Comparison of ENCODE assay signal across 26 mouse cellular contexts in genomic region chr16:23978495-23978894, GRCm38 (mm10). TPM values are rescaled to one million over a fixed set of nuclear protein-coding genes. Genes with fewer than 3 reads are reported as not detected.
DNase-seq lines count a peak whose midpoint lies in the region; ATAC-seq and TF ChIP-seq lines count a peak whose summit lies in the region.
"Had no signal": no experiment of that assay in that cellular context is flagged by ENCODE, and none has a peak within 500 bp of the region (broad histone marks: within the 10 kb centered on the region; RNA-seq: fewer than 3 reads in every experiment).

No protein-coding gene starts in this region.

- H3K4me3 ChIP-seq in layer of hippocampus, adult 2 months, result no peak overlapping the region
- H3K4me3 ChIP-seq in bone marrow macrophage, adult 2 months (ENCODE audit: insufficient read depth, low read length), result no peak overlapping the region
- H3K4me3 ChIP-seq: embryonic facial prominence, embryonic 13.5 days; heart, embryonic 15.5 days; hindbrain, embryonic 15.5 days had no signal

- ATAC-seq in frontal cortex, adult (ENCODE audit: low TSS enrichment), result peak; percentile 25; the same call in 1 of the 2 replicates
- ATAC-seq: activated CD4-positive, CD25-positive, alpha-beta regulatory T cell, adult 4 months; forebrain, embryonic 14.5 days; intestine, embryonic 16.5 days had no signal

- peaks cover 44% of the 10 kb centered on the region for H3K4me1 ChIP-seq in bone marrow macrophage, adult 2 months (ENCODE audit: control insufficient read depth, insufficient read depth, low read length)

- no peak for TF ChIP-seq CTCF in layer of hippocampus, adult 2 months (conservative IDR thresholded peaks at IDR 0.05)
- TF ChIP-seq CTCF in bone marrow macrophage, adult 2 months (IDR thresholded peaks at IDR 0.05; ENCODE audit: low read depth, low read length), result no peak
- no peak for TF ChIP-seq CTCF in brain, embryonic 14.5 days (IDR thresholded peaks at IDR 0.05; ENCODE audit: borderline replicate concordance, extremely low read depth, insufficient read depth, insufficient read length)

- TF ChIP-seq POLR2A in bone marrow macrophage, adult 2 months (IDR thresholded peaks at IDR 0.05; ENCODE audit: borderline replicate concordance, low read depth, low read length), result no peak
- TF ChIP-seq POLR2A in brain, embryonic 14.5 days (IDR thresholded peaks at IDR 0.05; ENCODE audit: borderline replicate concordance, extremely low read depth, insufficient read depth, insufficient read length, poor library complexity, severe bottlenecking), result no peak

- H3K27ac ChIP-seq in layer of hippocampus, adult 2 months, result peak overlapping the region; percentile 62; the same call in 1 of the 2 replicates
- peak overlapping the region; percentile 15; the same call in 1 of the 2 replicates for H3K27ac ChIP-seq in bone marrow macrophage, adult 2 months (ENCODE audit: insufficient read depth, low read depth, low read length)
- H3K27ac ChIP-seq: embryonic facial prominence, embryonic 13.5 days; heart, embryonic 15.5 days; hindbrain, embryonic 15.5 days had no signal

- DNase-seq in frontal cortex, adult 2 months (ENCODE audit: extremely low spot score in 1 of 2, low spot score in 1 of 2), result no peak
- no peak for DNase-seq in layer of hippocampus, adult 2 months (ENCODE audit: low spot score in 2 of 2)
- DNase-seq in layer of hippocampus, adult 9-11 months, result no peak
- DNase-seq in brain, embryonic 14.5 days (ENCODE audit: low read depth), result peak; percentile 18
- DNase-seq in kidney, adult 18-20 months, result no peak
- DNase-seq: adrenal gland, postnatal 25 days; cerebellum, adult 9-11 months; cerebellum, postnatal 36 days; gastrocnemius, postnatal 25 days; kidney, adult 8-10 months had no signal

RNA-seq across cellular contexts. Expression of gene Gm37419, which starts 9.8 kb away (rescaled TPM):
- not detected in 2 replicates for polyA plus RNA-seq in frontal cortex, adult 2 months (2012; rRNA removed)
- not detected for total RNA-seq in layer of hippocampus, adult 2 months (2021)
- polyA plus RNA-seq in bone marrow macrophage, adult 2 months (2012; ENCODE audit: insufficient read depth, insufficient read length, missing spikeins), result not detected in 2 replicates
- polyA plus RNA-seq in brain, embryonic 14.5 days (2012; rRNA removed), result not detected in 2 replicates
- total RNA-seq: adrenal gland, adult 18-20 months; adrenal gland, postnatal 25 days; CH12.LX; gastrocnemius, adult 18-20 months; gastrocnemius, postnatal 25 days; heart, adult 18-20 months; heart, postnatal 25 days had no signal
- polyA plus RNA-seq: activated CD4-positive, CD25-positive, alpha-beta regulatory T cell, adult 4 months; embryonic facial prominence, embryonic 13.5 days; forebrain, embryonic 14.5 days; heart, embryonic 11.5 days; heart, embryonic 15.5 days; hindbrain, embryonic 11.5 days; hindbrain, embryonic 15.5 days; intestine, embryonic 16.5 days had no signal

RNA-seq across cellular contexts. Expression of gene Bcl6, which starts 10.2 kb away (rescaled TPM):
- 19.2 and 20.8 TPM in 2 replicates for polyA plus RNA-seq in frontal cortex, adult 2 months (2012; rRNA removed)
- 10 to 100 TPM; 56.8 to 61.5 TPM for total RNA-seq in layer of hippocampus, adult 2 months (2021)
- polyA plus RNA-seq in bone marrow macrophage, adult 2 months (2012; ENCODE audit: insufficient read depth, insufficient read length, missing spikeins), result 41.0 and 47.5 TPM in 2 replicates
- polyA plus RNA-seq in brain, embryonic 14.5 days (2012; rRNA removed), result 3.5 and 5.5 TPM in 2 replicates

RNA-seq across cellular contexts. Expression of gene Rtp2, which starts 46.3 kb away (rescaled TPM):
- polyA plus RNA-seq in frontal cortex, adult 2 months (2012; rRNA removed), result 0.48 and 0.55 TPM in 2 replicates
- total RNA-seq in layer of hippocampus, adult 2 months (2021), result under 1 TPM; 0.32 to 0.54 TPM
- polyA plus RNA-seq in bone marrow macrophage, adult 2 months (2012; ENCODE audit: insufficient read depth, insufficient read length, missing spikeins), result not detected in 2 replicates
- 0.04 and 0.07 TPM in 2 replicates for polyA plus RNA-seq in brain, embryonic 14.5 days (2012; rRNA removed)
- total RNA-seq: adrenal gland, adult 18-20 months; adrenal gland, postnatal 25 days; CH12.LX; gastrocnemius, adult 18-20 months; gastrocnemius, postnatal 25 days; heart, adult 18-20 months; heart, postnatal 25 days had no signal
- polyA plus RNA-seq: activated CD4-positive, CD25-positive, alpha-beta regulatory T cell, adult 4 months; forebrain, embryonic 14.5 days; heart, embryonic 11.5 days; heart, embryonic 15.5 days; hindbrain, embryonic 11.5 days; hindbrain, embryonic 15.5 days; intestine, embryonic 16.5 days; Patski had no signal
